Mouse (Mus musculus): ENCODE measurements around the gene Flywch2. TPM values are rescaled to one million over a fixed set of nuclear protein-coding genes. Genes with fewer than 3 reads are reported as not detected.

Flywch2 gene
- polyA plus RNA-seq, 1 experiment: 10.7 TPM

DNA sequence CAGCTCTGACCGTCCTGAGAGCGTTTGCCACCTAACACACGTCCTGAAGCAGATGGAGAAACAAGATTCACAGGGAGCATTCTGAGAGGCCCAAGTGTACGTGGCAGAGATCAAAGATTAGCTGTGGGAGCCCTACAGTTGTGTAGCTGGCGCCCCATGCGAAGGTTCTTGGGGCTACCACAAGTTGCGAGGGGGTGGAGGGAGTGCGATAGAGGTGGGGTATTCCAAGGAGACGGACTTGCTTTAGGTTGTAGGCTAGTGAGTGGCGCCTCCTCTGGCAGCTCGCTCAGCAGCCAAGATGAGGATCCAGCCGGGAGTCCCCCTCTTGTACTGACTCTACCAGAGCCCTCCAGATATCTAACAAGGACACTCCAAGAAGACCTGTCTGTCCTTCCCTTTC is 39.6 kb downstream of the Flywch2 start:
- Histone ChIP-seq H3K4me1 (ENCODE audit: control insufficient read depth, insufficient read depth, low read length) (no peaks in the 10 kb centered on the region), H3K9ac (ENCODE audit: low read depth, poor library complexity, severe bottlenecking) (peak overlapping the region; percentile 47), H3K9me3 (replicated peaks; ENCODE audit: control insufficient read depth, insufficient read depth, low read length, poor library complexity, severe bottlenecking) (no peaks in the 10 kb centered on the region), H3K4me3 (ENCODE audit: low read depth, low read length) (peak overlapping the region; percentile 60), H3K36me3 (ENCODE audit: control insufficient read depth, insufficient read depth, low read length, poor library complexity, severe bottlenecking) (no peaks in the 10 kb centered on the region), H3K27ac (ENCODE audit: insufficient read depth, low read length) (no peak overlapping the region), H3K27me3 (ENCODE audit: control insufficient read depth, insufficient read depth, low read length, poor library complexity, severe bottlenecking) (no peaks in the 10 kb centered on the region; the same call in 1 of the 2 replicates)
- TF ChIP-seq CTCF (IDR thresholded peaks at IDR 0.05; ENCODE audit: low read depth, low read length) (peak; percentile 70), POLR2A (IDR thresholded peaks at IDR 0.05; ENCODE audit: insufficient read depth, low read length) (no peak), EP300 (IDR thresholded peaks at IDR 0.05; ENCODE audit: insufficient read depth, low read depth, low read length) (no peak)

DNA sequence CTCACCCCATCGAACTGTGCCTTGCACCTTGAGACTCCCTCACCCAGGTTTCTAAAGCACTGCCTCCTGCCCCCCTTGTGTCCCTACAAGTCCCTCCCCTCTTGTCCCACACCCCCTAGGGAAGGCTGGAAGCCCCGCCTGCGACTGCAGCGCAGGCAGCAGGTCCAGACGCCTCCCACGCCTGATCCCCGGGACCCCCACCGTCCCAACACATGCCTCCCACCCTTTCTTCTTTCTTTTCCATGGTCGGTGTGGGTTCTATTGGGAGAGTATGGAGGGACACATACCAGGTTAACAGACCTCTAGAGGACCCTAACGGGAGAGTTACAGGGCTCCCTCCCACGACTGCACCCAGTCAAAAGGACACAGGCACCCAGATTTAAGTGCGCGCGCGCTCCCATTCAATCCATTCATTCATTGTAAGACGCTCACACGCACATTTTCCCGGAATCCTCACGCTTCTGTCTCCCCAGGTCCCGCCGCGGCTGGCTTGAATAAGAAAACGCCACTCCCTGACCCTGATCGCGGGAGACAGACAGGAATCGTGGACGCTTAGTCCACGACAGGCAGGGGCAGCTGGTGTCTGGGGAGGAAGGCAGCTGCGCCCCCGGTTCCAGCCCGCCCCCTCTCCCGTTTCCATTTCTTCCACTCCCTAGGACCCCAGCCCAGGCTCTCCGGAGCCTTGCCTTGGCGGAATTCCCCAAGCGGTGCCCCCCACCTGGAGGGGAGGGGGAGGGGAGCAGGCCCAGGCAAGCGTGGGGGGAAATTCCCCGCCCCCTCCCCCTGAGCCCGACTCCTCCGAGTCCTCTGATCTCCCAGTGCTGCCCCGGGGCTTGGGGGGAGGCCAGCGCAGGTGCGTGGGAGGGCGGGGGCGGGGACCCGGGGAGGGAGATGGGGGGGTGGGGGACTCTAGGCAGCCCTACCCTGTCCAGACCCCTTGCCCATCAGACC is 40.3 kb downstream of the Flywch2 start, which contains the start of gene Kremen2:
Kremen2 (minus strand) TSS at position 533 of the 951 bp plus-strand sequence.
- Histone ChIP-seq H3K36me3 (ENCODE audit: control insufficient read depth, insufficient read depth, low read length, poor library complexity, severe bottlenecking) (no peaks in the 10 kb centered on the region), H3K27me3 (ENCODE audit: control insufficient read depth, insufficient read depth, low read length, poor library complexity, severe bottlenecking) (no peaks in the 10 kb centered on the region; the same call in 1 of the 2 replicates), H3K4me1 (ENCODE audit: control insufficient read depth, insufficient read depth, low read length) (no peaks in the 10 kb centered on the region), H3K27ac (ENCODE audit: insufficient read depth, low read length) (no peak within 1 kb of the TSS), H3K9ac (ENCODE audit: low read depth, poor library complexity, severe bottlenecking) (peak within 1 kb of the TSS; percentile 47), H3K4me3 (ENCODE audit: low read depth, low read length) (peak within 1 kb of the TSS; percentile 60), H3K9me3 (replicated peaks; ENCODE audit: control insufficient read depth, insufficient read depth, low read length, poor library complexity, severe bottlenecking) (no peaks in the 10 kb centered on the region)
- TF ChIP-seq EP300 (IDR thresholded peaks at IDR 0.05; ENCODE audit: insufficient read depth, low read depth, low read length) (no peak), CTCF (IDR thresholded peaks at IDR 0.05; ENCODE audit: low read depth, low read length) (no peak), POLR2A (IDR thresholded peaks at IDR 0.05; ENCODE audit: insufficient read depth, low read length) (no peak)

DNA sequence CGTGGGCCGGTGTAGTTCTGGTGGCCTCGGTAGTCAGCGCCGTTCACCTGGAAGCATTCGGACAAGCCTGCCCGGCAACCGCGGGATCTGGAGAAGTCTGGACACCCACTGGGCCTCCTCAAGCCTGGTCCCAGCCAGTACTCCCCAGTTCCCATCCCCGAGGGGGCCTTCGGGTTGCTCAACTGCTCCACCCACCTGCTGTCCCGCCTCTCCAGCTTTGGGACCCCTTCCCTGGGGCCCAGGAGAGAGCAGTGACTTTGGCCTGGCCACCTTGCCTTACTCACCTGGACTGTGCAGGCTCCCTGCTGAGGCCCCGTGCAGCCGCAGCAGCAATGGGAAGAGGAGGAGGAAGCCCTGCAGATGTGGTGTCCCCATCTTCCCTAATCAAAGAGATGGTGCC is 41.2 kb downstream of the Flywch2 start:
- Histone ChIP-seq H3K27me3 (ENCODE audit: control insufficient read depth, insufficient read depth, low read length, poor library complexity, severe bottlenecking) (no peaks in the 10 kb centered on the region; the same call in 1 of the 2 replicates), H3K4me1 (ENCODE audit: control insufficient read depth, insufficient read depth, low read length) (no peaks in the 10 kb centered on the region), H3K9ac (ENCODE audit: low read depth, poor library complexity, severe bottlenecking) (no peak overlapping the region), H3K27ac (ENCODE audit: insufficient read depth, low read length) (no peak overlapping the region), H3K4me3 (ENCODE audit: low read depth, low read length) (peak overlapping the region; percentile 58), H3K9me3 (replicated peaks; ENCODE audit: control insufficient read depth, insufficient read depth, low read length, poor library complexity, severe bottlenecking) (no peaks in the 10 kb centered on the region), H3K36me3 (ENCODE audit: control insufficient read depth, insufficient read depth, low read length, poor library complexity, severe bottlenecking) (no peaks in the 10 kb centered on the region)
- TF ChIP-seq POLR2A (IDR thresholded peaks at IDR 0.05; ENCODE audit: insufficient read depth, low read length) (no peak), EP300 (IDR thresholded peaks at IDR 0.05; ENCODE audit: insufficient read depth, low read depth, low read length) (no peak), CTCF (IDR thresholded peaks at IDR 0.05; ENCODE audit: low read depth, low read length) (no peak)

DNA sequence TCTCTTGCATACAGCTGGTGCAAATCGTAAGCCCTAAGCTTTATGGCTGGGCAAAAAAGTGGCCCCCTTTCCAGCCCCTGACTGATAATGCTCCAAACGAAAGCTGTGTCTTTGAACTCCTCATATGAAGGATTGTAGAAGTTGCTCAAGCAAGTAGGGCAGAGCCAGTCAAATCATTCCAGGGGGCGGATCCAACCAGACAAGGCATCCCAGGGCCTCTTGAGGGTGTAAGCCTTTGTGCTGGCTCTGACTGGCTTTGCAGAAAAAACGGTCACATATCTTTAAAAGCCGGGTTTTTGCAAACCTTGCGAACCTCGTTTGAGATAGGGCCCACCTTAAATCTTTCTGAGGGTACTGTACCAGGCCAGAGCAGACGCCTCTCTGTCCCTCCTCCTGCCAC is 41.8 kb downstream of the Flywch2 start:
- Histone ChIP-seq H3K4me1 (ENCODE audit: control insufficient read depth, insufficient read depth, low read length) (no peaks in the 10 kb centered on the region), H3K27me3 (ENCODE audit: control insufficient read depth, insufficient read depth, low read length, poor library complexity, severe bottlenecking) (no peaks in the 10 kb centered on the region; the same call in 1 of the 2 replicates), H3K9ac (ENCODE audit: low read depth, poor library complexity, severe bottlenecking) (no peak overlapping the region), H3K9me3 (replicated peaks; ENCODE audit: control insufficient read depth, insufficient read depth, low read length, poor library complexity, severe bottlenecking) (no peaks in the 10 kb centered on the region), H3K4me3 (ENCODE audit: low read depth, low read length) (no peak overlapping the region), H3K27ac (ENCODE audit: insufficient read depth, low read length) (no peak overlapping the region), H3K36me3 (ENCODE audit: control insufficient read depth, insufficient read depth, low read length, poor library complexity, severe bottlenecking) (no peaks in the 10 kb centered on the region)
- TF ChIP-seq EP300 (IDR thresholded peaks at IDR 0.05; ENCODE audit: insufficient read depth, low read depth, low read length): no peak
- TF ChIP-seq POLR2A (IDR thresholded peaks at IDR 0.05; ENCODE audit: insufficient read depth, low read length): no peak
- TF ChIP-seq CTCF (IDR thresholded peaks at IDR 0.05; ENCODE audit: low read depth, low read length): no peak

DNA sequence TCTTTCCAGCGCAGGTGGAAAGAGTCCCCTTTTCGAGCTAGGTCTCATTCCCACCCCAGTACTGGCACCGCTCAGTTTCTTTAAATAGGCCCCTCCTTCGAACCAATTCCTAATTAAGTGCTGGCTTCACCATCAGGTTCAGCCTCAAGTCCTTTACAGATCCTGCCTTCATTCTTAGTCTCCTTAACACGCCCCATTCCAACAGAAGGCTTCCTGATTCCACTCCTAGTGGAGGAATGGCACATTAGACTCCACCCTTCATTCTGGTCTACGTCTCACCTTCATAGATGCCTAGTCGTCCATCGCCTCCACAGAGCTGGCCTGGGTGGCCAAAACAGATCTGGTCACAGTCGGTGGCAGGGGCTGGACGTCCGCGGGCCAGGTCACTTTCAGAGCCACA is 42.9 kb downstream of the Flywch2 start:
- Histone ChIP-seq H3K9ac (ENCODE audit: low read depth, poor library complexity, severe bottlenecking) (no peak overlapping the region), H3K9me3 (replicated peaks; ENCODE audit: control insufficient read depth, insufficient read depth, low read length, poor library complexity, severe bottlenecking) (no peaks in the 10 kb centered on the region), H3K27me3 (ENCODE audit: control insufficient read depth, insufficient read depth, low read length, poor library complexity, severe bottlenecking) (no peaks in the 10 kb centered on the region; the same call in 1 of the 2 replicates), H3K27ac (ENCODE audit: insufficient read depth, low read length) (no peak overlapping the region), H3K4me3 (ENCODE audit: low read depth, low read length) (0 out of 2 replicates have a peak overlapping the region, but pooled peaks have one; percentile 31), H3K4me1 (ENCODE audit: control insufficient read depth, insufficient read depth, low read length) (no peaks in the 10 kb centered on the region), H3K36me3 (ENCODE audit: control insufficient read depth, insufficient read depth, low read length, poor library complexity, severe bottlenecking) (no peaks in the 10 kb centered on the region)
- TF ChIP-seq CTCF (IDR thresholded peaks at IDR 0.05; ENCODE audit: low read depth, low read length) (no peak), POLR2A (IDR thresholded peaks at IDR 0.05; ENCODE audit: insufficient read depth, low read length) (no peak), EP300 (IDR thresholded peaks at IDR 0.05; ENCODE audit: insufficient read depth, low read depth, low read length) (no peak)
